ENCODE assay signal across 20 mouse cellular contexts in the genomic region with DNA sequence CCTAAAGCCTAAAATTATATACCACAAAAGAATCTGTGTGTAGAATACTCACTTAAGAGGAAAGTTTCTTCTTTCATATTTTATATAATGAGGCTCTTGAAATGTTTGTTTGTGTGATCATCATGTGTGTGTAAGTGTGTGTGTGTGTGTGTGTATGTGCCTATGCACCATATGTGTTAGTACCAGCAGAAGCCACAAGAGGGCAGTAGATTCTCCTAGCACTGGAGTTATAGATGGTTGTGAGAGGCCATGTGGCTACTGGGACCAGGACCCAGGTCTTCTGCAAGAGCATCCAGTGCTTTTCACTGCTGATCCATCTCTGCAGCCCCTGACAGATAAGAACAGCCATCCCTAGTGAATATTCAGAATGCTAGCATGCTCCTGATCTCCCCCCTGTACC.
DNase-seq lines count a peak whose midpoint lies in the region; ATAC-seq and TF ChIP-seq lines count a peak whose summit lies in the region.
"Had no signal": no experiment of that assay in that cellular context is flagged by ENCODE, and none has a peak within 500 bp of the region (broad histone marks: within the 10 kb centered on the region; RNA-seq: fewer than 3 reads in every experiment).

No protein-coding gene starts in this region.

- no peak for TF ChIP-seq EP300 in liver, embryonic 14.5 days (IDR thresholded peaks at IDR 0.05; ENCODE audit: low read depth)

- H3K36me3 ChIP-seq in liver, embryonic 14.5 days (replicated peaks; ENCODE audit: control insufficient read depth, insufficient read depth, low read depth): no peaks in the 10 kb centered on the region
- no peaks in the 10 kb centered on the region for H3K36me3 ChIP-seq in E14TG2a.4 (ENCODE audit: insufficient read depth, low read length)
- H3K36me3 ChIP-seq in embryonic facial prominence, embryonic 10.5 days (replicated peaks): no peaks in the 10 kb centered on the region
- H3K36me3 ChIP-seq: forebrain, embryonic 12.5 days; heart, embryonic 15.5 days; hindbrain, embryonic 10.5 days; limb, embryonic 12.5 days; liver, embryonic 15.5 days had no signal

- DNase-seq in gastrocnemius, adult 2 months: no peak
- no peak for DNase-seq in gastrocnemius, postnatal 36 days
- no peak for DNase-seq in liver, embryonic 14.5 days (ENCODE audit: low read depth in 3 of 3, low spot score in 3 of 3)
- no peak for DNase-seq in liver
- peak; percentile 31 for DNase-seq in induced T-regulatory cell, adult 2 months (ENCODE audit: low read depth)
- no peak for DNase-seq in embryonic facial prominence, embryonic 10.5 days (ENCODE audit: low spot score)
- DNase-seq: gastrocnemius, postnatal 10 days; heart, adult 18-20 months; kidney, adult 9 months; kidney, postnatal 25 days; lung, postnatal 36 days; thymus, postnatal 36 days had no signal

- no peaks in the 10 kb centered on the region for H3K27me3 ChIP-seq in liver, embryonic 14.5 days (ENCODE audit: control insufficient read depth, insufficient read depth, low read length)
- H3K27me3 ChIP-seq in E14TG2a.4 (ENCODE audit: insufficient read depth, low read length): no peaks in the 10 kb centered on the region
- no peaks in the 10 kb centered on the region for H3K27me3 ChIP-seq in embryonic facial prominence, embryonic 10.5 days (replicated peaks; ENCODE audit: low read depth, poor library complexity, severe bottlenecking)
- H3K27me3 ChIP-seq: forebrain, embryonic 12.5 days; heart, embryonic 15.5 days; limb, embryonic 12.5 days; liver, embryonic 15.5 days had no signal

- H3K9ac ChIP-seq in liver, embryonic 14.5 days (replicated peaks): no peak overlapping the region
- H3K9ac ChIP-seq: forebrain, embryonic 12.5 days; heart, embryonic 15.5 days; limb, embryonic 12.5 days; liver, embryonic 15.5 days had no signal

- no peak overlapping the region for H3K27ac ChIP-seq in gastrocnemius, adult 2 months
- H3K27ac ChIP-seq in liver, embryonic 14.5 days: no peak overlapping the region
- H3K27ac ChIP-seq in embryonic facial prominence, embryonic 10.5 days (replicated peaks): no peak overlapping the region
- H3K27ac ChIP-seq: forebrain, embryonic 12.5 days; heart, embryonic 15.5 days; hindbrain, embryonic 10.5 days; limb, embryonic 12.5 days; liver, embryonic 15.5 days had no signal

- no peak overlapping the region for H3K4me2 ChIP-seq in liver, embryonic 14.5 days (ENCODE audit: low read depth)
- H3K4me2 ChIP-seq: forebrain, embryonic 12.5 days; heart, embryonic 15.5 days; limb, embryonic 12.5 days; liver, embryonic 15.5 days had no signal

- intact Hi-C loops in gastrocnemius, adult 2 months (cut with DNase I): loop anchor here (10.0 kb wide), 1 partner anchor 62 kb away; no protein-coding TSS in a partner anchor
- intact Hi-C loops in gastrocnemius, postnatal 36 days (cut with DNase I): no loop called here

- no peaks in the 10 kb centered on the region; a peak in 1 of 4 replicates for H3K4me1 ChIP-seq in liver, embryonic 14.5 days (replicated peaks; ENCODE audit: control insufficient read depth in 2 of 2, insufficient read depth in 2 of 2, low read length in 1 of 2)
- H3K4me1 ChIP-seq in E14TG2a.4 (replicated peaks; ENCODE audit: low read depth, low read length): peaks cover 27% of the 10 kb centered on the region
- peaks cover 8% of the 10 kb centered on the region for H3K4me1 ChIP-seq in embryonic facial prominence, embryonic 10.5 days
- H3K4me1 ChIP-seq: limb, embryonic 12.5 days had no signal

- H3K9me3 ChIP-seq in liver, embryonic 14.5 days (ENCODE audit: control insufficient read depth, low read length): no peaks in the 10 kb centered on the region
- no peaks in the 10 kb centered on the region for H3K9me3 ChIP-seq in E14TG2a.4 (ENCODE audit: low read length)
- H3K9me3 ChIP-seq in embryonic facial prominence, embryonic 10.5 days: no peaks in the 10 kb centered on the region
- H3K9me3 ChIP-seq: forebrain, embryonic 12.5 days; heart, embryonic 15.5 days; liver, embryonic 15.5 days had no signal

- ATAC-seq in liver, embryonic 14.5 days (ENCODE audit: insufficient read depth): no peak
- ATAC-seq in monocyte, adult 5-6 weeks (replicated peaks; ENCODE audit: insufficient number of reproducible peaks, low FRiP score, low TSS enrichment, poor library complexity, severe bottlenecking): no peak
- ATAC-seq: inflammation-experienced regulatory T-cells, adult 6 months had no signal

- no peak overlapping the region for H3K4me3 ChIP-seq in gastrocnemius, adult 2 months
- H3K4me3 ChIP-seq in liver, embryonic 14.5 days (ENCODE audit: insufficient read depth in 1 of 2, low read depth in 2 of 2, low read length in 2 of 2): no peak overlapping the region
- no peak overlapping the region for H3K4me3 ChIP-seq in E14TG2a.4 (replicated peaks; ENCODE audit: low read length)
- no peak overlapping the region for H3K4me3 ChIP-seq in embryonic facial prominence, embryonic 10.5 days
- H3K4me3 ChIP-seq: forebrain, embryonic 12.5 days; heart, embryonic 15.5 days; hindbrain, embryonic 10.5 days; limb, embryonic 12.5 days; liver, embryonic 15.5 days had no signal

- TF ChIP-seq CTCF in gastrocnemius, adult 2 months (IDR thresholded peaks at IDR 0.05): peak; percentile 27
- peak; percentile 36; the same call in 1 of the 2 replicates for TF ChIP-seq CTCF in liver, embryonic 14.5 days (IDR thresholded peaks at IDR 0.05; ENCODE audit: low read depth)
- peak; percentile 64 for TF ChIP-seq CTCF in E14TG2a.4 (conservative IDR thresholded peaks at IDR 0.05; ENCODE audit: low read length)
